Mouse (Mus musculus): ENCODE data around the gene Zbed4. TPM values are rescaled to one million over a fixed set of nuclear protein-coding genes. Genes with fewer than 3 reads are reported as not detected.
A peak's percentile ranks its signal among the peaks of the same experiment; 100 is the strongest.
"Not testable (repeated sequence)": the region's sequence is repeated elsewhere in the genome, so short reads cannot be mapped to it uniquely, and the experiment has no call there.

The Zbed4 gene
- polyA plus RNA-seq (2011; ENCODE audit: insufficient read length, low read depth, missing spikeins), result 9.4 and 11.3 TPM in 2 replicates

DNA sequence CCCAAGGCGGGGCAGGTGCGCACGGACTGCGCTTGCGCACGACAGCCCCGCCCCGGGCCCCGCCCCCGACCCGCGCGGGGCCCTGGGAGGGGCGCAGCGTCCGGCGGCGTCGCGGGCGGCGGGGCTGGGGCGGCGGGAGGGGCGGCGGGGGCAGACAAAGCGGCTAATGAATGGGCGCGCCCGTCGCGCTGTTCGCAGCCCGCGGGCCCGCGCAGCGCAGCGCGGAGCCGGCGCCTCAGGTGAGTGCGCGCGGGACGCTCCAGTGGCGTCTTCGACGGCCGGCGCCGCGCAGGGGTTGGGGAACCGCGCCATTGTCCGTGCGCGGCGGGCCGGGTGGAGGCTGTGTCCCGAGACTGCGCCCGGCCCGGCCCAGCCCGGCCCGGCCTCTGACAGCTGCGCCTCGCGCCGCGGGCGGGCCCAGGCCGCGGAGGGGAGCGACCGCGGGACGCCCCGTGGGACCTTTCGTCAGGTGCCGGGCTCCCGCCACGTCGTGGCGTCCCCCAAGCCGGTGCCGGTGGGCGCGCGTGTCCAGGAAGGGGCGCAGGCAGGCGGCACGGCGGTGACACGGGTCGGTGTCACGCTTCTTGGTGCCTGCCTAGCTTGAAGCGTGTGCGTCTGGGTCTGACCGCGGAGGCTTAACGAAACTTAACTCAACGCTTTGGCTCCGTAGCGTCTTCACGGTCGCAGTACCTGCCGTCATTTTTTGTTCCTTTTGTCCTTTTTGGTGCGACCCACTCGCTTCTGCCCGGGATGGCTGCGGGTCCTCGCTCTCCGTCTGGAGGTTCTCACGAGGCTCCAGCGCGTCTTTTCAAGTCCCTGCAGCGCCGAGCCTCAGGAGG lies at the start of gene Zbed4:
Zbed4 (plus strand) TSS at position 97 of the 839 bp plus-strand sequence.
- H3K4me3 ChIP-seq (ENCODE audit: insufficient read depth, low read length), result peak within 1 kb of the TSS; percentile 74
- TF ChIP-seq CTCF (IDR thresholded peaks at IDR 0.05; ENCODE audit: borderline replicate concordance, insufficient read depth, low read length) (no peak), POLR2A (IDR thresholded peaks at IDR 0.05; ENCODE audit: low read depth, low read length) (no peak; the same call in 1 of the 2 replicates)
- H3K27ac ChIP-seq (ENCODE audit: insufficient read depth, low read length), result peak within 1 kb of the TSS; percentile 15; the same call in 1 of the 2 replicates
- H3K4me1 ChIP-seq (ENCODE audit: control insufficient read depth, insufficient read depth, low read length), result peaks cover 4% of the 10 kb centered on the region

DNA sequence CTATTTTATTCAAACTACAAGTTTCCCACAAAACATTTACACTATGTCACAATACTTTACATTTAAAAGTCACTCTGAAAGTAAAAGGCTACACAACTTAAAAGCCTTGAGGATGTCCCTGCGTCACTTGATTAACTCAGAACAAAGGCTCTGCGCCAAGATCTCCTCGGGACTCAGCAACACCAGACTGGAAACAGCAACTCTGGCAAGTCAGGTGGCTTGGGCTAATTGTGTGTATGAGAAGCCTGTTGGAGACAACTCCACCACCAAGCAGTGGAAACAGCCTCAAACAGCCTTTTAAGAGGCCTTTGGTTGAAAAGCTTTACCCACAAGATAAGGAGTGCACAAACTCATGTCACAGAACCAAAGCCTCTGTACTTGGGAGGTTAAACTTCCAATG lies 49.0 kb upstream of the Zbed4 start:
- Histone ChIP-seq H3K4me1 (ENCODE audit: control insufficient read depth, insufficient read depth, low read length) (no peaks in the 10 kb centered on the region), H3K27ac (ENCODE audit: insufficient read depth, low read length) (no peak overlapping the region), H3K4me3 (ENCODE audit: insufficient read depth, low read length) (no peak overlapping the region)
- no peak for TF ChIP-seq CTCF (IDR thresholded peaks at IDR 0.05; ENCODE audit: borderline replicate concordance, insufficient read depth, low read length)

DNA sequence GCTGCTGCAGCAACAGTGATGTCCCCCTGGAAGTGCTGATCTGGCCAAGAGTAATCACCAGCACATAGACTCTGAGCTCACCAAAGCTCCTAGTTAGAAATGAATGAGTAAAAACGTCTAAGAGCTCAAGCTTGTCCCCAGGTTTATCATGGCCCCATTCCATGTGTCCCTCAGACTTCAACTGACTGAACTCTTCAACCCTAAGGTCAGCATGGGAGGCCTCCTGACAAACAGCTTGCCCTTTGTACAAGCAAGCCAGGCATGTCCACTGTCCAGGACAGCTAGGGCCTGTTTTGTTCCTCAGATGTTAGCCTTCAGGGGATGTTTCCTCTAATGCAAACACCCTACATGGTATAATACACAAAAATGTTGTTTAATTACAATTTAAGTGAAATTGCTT lies 47.2 kb upstream of the Zbed4 start:
- no peak overlapping the region for H3K4me3 ChIP-seq (ENCODE audit: insufficient read depth, low read length)
- no peaks in the 10 kb centered on the region for H3K4me1 ChIP-seq (ENCODE audit: control insufficient read depth, insufficient read depth, low read length)
- no peak overlapping the region for H3K27ac ChIP-seq (ENCODE audit: insufficient read depth, low read length)
- TF ChIP-seq POLR2A (IDR thresholded peaks at IDR 0.05; ENCODE audit: low read depth, low read length), result no peak
- TF ChIP-seq CTCF (IDR thresholded peaks at IDR 0.05; ENCODE audit: borderline replicate concordance, insufficient read depth, low read length), result no peak

DNA sequence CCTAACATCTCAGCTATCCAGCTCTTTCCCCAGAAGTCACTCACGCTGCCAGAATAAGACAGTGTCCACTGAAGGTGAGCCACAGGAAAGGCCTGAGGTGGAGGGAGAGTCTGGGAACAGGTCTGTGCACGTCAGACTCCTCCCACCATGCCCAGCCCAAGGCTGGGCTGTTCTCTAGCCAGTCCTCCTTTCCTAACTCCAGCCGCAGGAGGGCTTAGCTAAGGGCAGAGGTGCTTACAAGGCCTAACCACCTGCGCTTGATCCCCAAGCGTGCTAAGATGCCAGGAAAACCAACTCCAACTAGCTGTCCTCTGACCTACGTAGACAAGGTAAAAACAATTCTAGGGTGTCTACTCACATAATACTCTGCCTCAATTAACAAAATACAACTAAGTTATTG lies 45.1 kb upstream of the Zbed4 start:
- Histone ChIP-seq H3K27ac (ENCODE audit: insufficient read depth, low read length) (no peak overlapping the region), H3K4me1 (ENCODE audit: control insufficient read depth, insufficient read depth, low read length) (no peaks in the 10 kb centered on the region), H3K4me3 (ENCODE audit: insufficient read depth, low read length) (no peak overlapping the region)
- TF ChIP-seq CTCF (IDR thresholded peaks at IDR 0.05; ENCODE audit: borderline replicate concordance, insufficient read depth, low read length) (no peak), POLR2A (IDR thresholded peaks at IDR 0.05; ENCODE audit: low read depth, low read length) (no peak)

DNA sequence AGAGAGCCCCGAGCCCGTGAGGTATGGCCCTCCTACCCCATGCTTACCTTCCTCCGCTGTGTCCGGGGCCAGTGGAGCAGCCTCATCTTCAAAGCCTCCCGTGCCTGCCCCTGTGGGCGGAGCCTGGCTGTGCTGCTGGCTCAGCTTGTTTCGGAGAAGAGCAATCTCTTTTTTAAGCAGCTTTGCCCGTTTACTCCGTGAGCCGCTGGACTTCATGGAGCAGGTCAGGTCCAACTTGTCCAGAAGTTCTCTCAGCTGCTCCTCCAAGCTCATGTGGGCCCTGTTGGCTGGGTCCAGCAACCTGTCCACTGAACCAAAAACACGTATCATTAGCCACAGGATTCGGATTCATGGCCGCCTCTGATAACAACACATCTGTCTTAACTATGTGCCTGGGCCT lies 44.5 kb upstream of the Zbed4 start:
- H3K4me3 ChIP-seq (ENCODE audit: insufficient read depth, low read length); H3K4me1 ChIP-seq (ENCODE audit: control insufficient read depth, insufficient read depth, low read length); H3K27ac ChIP-seq (ENCODE audit: insufficient read depth, low read length): not testable (repeated sequence)

DNA sequence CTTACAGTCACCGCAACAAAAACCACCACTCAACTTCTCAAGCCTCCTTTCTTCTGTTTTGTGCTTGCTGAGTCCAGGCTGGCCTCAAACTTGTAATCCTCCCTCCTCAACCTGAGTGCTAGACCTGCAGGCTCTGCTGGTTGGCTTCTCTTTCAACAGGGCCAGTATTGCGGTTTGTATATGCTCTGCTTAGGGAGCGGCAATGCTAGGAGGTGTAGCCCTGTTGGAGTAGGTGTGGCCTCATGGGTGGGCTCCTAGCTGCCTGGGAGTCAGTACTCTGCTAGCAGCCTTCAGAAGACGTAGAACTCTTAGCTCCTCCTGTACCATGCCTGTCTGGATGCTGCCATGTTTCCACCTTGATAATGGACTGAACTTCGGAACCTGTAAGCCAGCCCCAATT lies 43.3 kb upstream of the Zbed4 start:
- no peak overlapping the region for H3K27ac ChIP-seq (ENCODE audit: insufficient read depth, low read length)
- TF ChIP-seq CTCF (IDR thresholded peaks at IDR 0.05; ENCODE audit: borderline replicate concordance, insufficient read depth, low read length) (no peak), POLR2A (IDR thresholded peaks at IDR 0.05; ENCODE audit: low read depth, low read length) (no peak)
- no peaks in the 10 kb centered on the region for H3K4me1 ChIP-seq (ENCODE audit: control insufficient read depth, insufficient read depth, low read length)
- no peak overlapping the region for H3K4me3 ChIP-seq (ENCODE audit: insufficient read depth, low read length)

DNA sequence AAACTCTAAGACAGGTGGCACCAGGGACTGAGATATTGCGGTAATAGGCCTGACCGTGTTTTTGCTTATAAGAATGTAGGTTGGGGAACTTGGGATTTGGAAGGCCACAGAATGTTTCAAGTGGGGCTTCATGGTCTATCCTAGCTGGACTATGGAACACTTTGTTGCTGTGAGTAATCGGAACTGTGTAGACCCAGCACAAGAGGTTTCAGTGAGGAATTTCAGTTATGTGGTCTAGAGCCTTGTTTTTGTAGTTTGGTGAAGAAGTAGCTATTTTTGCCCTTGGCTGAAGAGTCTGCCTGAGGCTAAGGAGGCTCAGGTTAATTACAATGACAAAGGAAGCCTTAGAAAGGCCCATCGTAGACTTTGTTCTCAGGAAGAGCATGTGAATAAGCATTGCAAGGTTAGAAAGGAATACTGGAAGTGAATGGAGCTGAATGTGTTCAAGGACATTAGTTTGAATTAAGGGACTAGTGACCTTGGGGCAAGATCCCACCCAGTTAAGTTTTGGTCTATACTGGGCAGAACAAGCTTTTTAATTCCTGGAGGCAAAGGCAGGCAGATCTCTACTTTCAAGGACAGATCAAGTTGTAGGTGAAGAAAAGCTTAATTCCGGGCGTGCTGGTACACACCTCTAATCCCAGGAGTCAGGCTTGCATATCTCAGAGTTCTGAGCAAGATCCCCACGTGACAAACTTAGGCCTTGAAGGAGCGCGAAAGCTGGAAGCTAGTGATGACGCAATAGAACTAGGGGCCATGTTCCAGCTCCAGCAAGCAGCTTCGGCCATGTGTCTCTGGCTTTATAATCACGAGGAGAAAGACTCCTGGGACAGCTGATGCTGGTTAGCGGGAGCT lies 42.6 kb upstream of the Zbed4 start:
- Histone ChIP-seq H3K4me1 (ENCODE audit: control insufficient read depth, insufficient read depth, low read length) (no peaks in the 10 kb centered on the region), H3K4me3 (ENCODE audit: insufficient read depth, low read length) (no peak overlapping the region), H3K27ac (ENCODE audit: insufficient read depth, low read length) (no peak overlapping the region)
- TF ChIP-seq CTCF (IDR thresholded peaks at IDR 0.05; ENCODE audit: borderline replicate concordance, insufficient read depth, low read length) (no peak), POLR2A (IDR thresholded peaks at IDR 0.05; ENCODE audit: low read depth, low read length) (no peak)

DNA sequence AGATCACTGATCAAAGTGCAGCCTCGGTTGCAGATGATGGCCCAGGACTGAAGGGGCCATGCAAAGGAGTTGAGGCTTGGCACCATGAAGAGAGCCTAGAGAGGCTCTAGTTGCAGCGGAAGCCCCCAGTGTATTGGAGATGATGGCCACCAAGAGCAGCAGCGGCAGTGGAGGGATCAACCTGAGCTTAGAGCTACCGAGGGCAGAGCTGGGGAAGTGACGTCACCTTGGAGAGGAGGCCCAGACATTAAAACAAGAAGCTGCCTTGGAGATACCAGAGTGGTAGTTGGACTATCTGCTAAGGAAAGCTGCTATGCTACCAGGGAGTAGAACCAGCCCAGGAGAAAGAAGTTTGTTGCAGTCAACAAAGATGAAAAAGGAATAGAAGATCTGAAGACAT lies 41.6 kb upstream of the Zbed4 start:
- Histone ChIP-seq H3K27ac (ENCODE audit: insufficient read depth, low read length) (no peak overlapping the region), H3K4me1 (ENCODE audit: control insufficient read depth, insufficient read depth, low read length) (no peaks in the 10 kb centered on the region), H3K4me3 (ENCODE audit: insufficient read depth, low read length) (no peak overlapping the region)
- TF ChIP-seq POLR2A (IDR thresholded peaks at IDR 0.05; ENCODE audit: low read depth, low read length), result no peak
- TF ChIP-seq CTCF (IDR thresholded peaks at IDR 0.05; ENCODE audit: borderline replicate concordance, insufficient read depth, low read length), result no peak

DNA sequence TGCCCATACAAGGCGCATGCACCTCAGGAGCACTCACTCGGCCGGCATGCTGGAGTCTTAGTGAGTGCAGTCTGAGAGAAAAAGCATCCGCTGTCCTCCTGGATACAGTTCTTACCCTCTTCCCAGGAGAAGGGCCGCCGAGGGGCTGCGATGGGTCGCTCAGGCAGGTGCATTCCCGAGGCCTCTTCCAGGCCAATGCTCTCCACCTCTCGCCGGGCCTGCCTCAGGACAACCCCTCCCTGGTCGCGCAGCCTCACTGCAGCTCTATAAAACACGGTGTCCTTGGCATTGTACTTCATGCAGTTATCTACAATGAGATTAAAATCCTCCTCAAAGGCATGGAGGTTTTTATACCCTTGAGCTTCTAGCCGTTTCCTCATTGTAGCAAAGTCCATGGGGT lies 39.0 kb upstream of the Zbed4 start:
- TF ChIP-seq POLR2A (IDR thresholded peaks at IDR 0.05; ENCODE audit: low read depth, low read length), result no peak
- no peak for TF ChIP-seq CTCF (IDR thresholded peaks at IDR 0.05; ENCODE audit: borderline replicate concordance, insufficient read depth, low read length)
- Histone ChIP-seq H3K4me1 (ENCODE audit: control insufficient read depth, insufficient read depth, low read length) (no peaks in the 10 kb centered on the region), H3K4me3 (ENCODE audit: insufficient read depth, low read length) (no peak overlapping the region), H3K27ac (ENCODE audit: insufficient read depth, low read length) (no peak overlapping the region)

DNA sequence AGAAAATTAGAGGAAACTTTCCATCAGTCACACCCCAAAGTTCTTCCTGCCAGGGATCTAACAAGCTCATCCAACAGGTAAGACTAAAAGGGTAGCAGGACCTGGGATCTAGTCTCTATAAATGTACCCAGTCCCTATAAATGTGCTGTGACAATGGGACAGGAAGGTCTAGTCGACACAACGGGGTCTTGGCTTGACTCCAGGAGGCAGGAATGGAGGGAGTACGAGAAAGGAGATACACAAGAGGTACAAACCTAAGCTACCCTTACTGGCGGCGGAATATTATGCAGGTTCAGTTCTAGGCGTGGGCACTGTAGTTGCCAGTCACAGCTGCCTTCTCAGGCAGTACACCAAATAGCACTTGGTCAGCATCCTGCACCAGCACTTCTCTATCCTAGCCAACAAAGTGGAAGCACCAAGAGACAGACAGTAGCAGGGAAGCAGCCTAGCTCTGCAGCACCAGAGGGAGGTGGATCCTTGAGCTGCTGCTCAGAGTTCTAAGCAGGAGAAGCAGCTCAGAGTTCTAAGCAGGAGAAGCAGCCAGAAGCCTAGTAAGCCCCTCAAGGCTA lies 37.4 kb upstream of the Zbed4 start:
- H3K4me3 ChIP-seq (ENCODE audit: insufficient read depth, low read length), result no peak overlapping the region
- no peak overlapping the region for H3K27ac ChIP-seq (ENCODE audit: insufficient read depth, low read length)
- no peaks in the 10 kb centered on the region for H3K4me1 ChIP-seq (ENCODE audit: control insufficient read depth, insufficient read depth, low read length)
- TF ChIP-seq POLR2A (IDR thresholded peaks at IDR 0.05; ENCODE audit: low read depth, low read length), result no peak
